Mouse (Mus musculus): ENCODE measurements around the gene Gm42688.

Gene Gm42688

GRCm38 (mm10) chr6:83101316-83101687, at the start of gene Gm42688, which contains the start of gene Ccdc142:
Gene Gm42688 (plus strand): TSS chr6:83101617.
Gene Ccdc142 (plus strand): TSS chr6:83101601.
- DNase-seq (ENCODE audit: low read depth, low spot score): no peak

DNA sequence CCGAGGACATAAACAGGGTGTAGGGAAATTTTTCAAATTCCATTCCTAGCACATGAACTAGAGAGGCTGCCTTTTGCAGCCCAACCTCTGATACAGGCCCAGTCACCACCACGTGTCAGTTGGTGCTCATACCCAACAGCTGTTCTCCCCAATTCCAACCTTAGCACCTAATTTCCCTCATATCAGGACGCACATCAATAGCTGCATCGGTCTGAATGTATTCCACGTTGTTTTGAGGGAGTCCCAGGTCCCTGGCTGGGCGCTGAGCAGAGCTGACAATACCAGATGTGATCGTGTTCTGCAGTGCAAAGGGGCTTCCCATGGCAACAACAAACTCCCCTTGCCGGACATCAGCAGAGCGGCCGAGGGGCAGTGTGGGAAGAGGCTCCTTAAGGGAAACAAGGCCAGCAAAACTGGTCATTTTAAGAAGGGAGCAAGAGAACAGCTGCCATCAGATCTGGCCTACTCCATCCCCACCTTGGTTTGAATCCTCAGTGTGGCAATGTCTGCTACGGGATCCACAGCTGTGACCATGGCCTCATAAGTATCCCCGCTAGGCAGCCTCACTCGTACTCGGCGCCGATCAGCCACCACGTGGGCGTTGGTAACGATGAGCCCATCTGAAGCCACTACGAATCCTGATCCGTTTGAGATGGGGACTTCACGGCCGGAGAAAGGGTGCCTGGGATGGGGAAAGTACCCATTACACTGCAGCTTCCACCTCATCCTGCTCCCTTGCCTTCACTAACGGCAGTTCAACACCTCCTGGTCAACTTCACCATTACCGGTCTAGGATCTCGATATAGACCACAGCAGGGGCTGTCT, 48.1 kb upstream of the Gm42688 start:
- DNase-seq (ENCODE audit: low read depth, low spot score): no peak

DNA sequence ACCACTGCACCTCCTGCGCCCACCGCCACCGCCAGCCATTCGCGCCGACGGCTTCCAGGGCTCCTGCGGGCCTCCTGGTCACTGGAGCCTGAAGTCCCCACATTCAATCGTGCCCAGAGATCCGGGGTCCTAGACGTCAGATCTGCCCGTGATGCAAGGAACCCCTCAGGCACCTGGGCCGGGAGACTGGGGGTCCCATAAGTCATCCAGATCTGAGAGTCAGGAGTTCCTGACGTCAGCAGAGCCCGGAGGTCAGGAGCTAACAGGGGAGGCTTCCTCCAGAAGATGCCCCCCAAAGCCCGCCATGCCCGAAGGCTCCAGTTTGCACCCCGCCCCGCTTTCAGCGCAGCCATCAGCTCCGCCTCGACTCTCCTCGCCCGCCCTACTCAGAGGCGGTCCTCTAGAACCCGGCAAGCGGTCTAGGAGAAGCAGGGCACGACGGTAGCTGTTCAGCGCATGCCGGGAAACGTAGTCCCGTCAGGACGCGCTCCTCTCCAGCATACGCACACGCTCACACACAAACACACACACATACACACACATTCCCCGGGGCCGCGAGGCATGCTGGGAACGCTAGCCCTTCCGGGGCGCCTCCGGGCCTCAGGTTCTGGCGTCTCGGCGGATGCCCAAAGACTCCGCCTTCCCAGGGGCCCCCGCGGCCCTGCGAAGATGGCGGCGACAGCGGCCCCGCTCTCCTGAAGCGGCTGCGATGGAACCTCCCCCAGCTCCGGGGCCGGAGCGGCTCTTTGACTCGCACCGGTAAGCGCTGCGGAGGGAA, 47.2 kb upstream of the Gm42688 start, which contains the start of gene Aup1:
Gene Aup1, plus strand, starts transcription at position 448 of the 778 bp plus-strand sequence.
- DNase-seq (ENCODE audit: low read depth, low spot score): peak; percentile 94

- DNase-seq (ENCODE audit: low read depth, low spot score): no peak
These were observed 46.5 kb upstream of the Gm42688 start, which contains the start of gene Htra2 for GRCm38 (mm10) chr6:83054871-83055431. Gene Htra2 (minus strand): TSS chr6:83055273.

GRCm38 (mm10) chr6:83057790-83058189, 43.6 kb upstream of the Gm42688 start, which contains the start of gene Dqx1:
Gene Dqx1 (plus strand): TSS chr6:83057844.
- no peak for DNase-seq (ENCODE audit: low read depth, low spot score)

DNA sequence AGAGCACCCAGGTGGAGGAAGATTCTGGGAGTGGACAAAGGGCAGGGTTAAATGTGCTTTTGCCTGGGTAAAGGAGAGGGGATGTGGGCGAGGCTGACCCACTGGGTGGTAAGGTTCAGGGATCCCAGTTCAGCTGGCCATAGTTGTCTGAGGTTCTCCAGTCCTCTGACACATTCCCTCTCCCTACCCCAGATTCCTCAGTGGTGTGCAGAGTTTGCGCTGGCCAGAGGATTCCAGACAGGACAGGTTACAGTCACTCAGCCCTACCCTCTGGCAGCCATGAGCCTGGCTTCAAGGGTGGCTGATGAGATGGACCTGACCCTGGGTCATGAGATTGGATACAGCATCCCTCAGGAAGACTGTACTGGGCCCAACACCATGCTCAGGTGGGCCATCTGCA, 42.7 kb upstream of the Gm42688 start:
- DNase-seq (ENCODE audit: low read depth, low spot score): no peak

GRCm38 (mm10) chr6:83065995-83066394, 35.4 kb upstream of the Gm42688 start:
- DNase-seq (ENCODE audit: low read depth, low spot score): no peak

DNA sequence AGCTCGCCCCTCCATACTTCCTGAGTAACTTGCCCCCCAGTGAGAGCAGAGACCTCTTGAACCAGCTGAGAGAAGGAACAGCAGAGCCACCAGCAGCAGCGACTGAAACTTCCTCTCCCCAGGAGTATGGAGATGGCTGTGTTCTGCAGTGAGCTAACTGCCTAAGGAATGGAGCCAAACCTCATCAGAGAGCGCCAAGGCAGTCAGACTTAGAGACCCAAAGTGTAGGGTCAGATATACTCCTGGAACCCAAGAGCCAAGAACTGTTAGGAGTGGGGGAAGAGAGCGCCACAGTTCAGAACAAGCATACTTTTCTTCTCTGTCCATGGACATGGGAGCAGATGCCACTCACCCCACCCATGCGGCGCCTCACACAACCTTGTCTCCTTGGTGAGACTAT, 35.0 kb upstream of the Gm42688 start:
- DNase-seq (ENCODE audit: low read depth, low spot score): no peak

- DNase-seq (ENCODE audit: low read depth, low spot score): no peak
These were observed 33.2 kb upstream of the Gm42688 start for GRCm38 (mm10) chr6:83068221-83068620.

- DNase-seq (ENCODE audit: low read depth, low spot score): no peak
These were observed 32.5 kb upstream of the Gm42688 start for GRCm38 (mm10) chr6:83068706-83069487.

GRCm38 (mm10) chr6:83069488-83070246, 31.8 kb upstream of the Gm42688 start:
- no peak for DNase-seq (ENCODE audit: low read depth, low spot score)

DNA sequence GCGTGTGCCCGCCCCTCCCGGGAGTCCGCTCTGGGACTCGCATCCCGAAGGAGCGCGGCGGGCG, 31.3 kb upstream of the Gm42688 start, which contains the start of gene Tlx2:
Gene Tlx2, minus strand, starts transcription at position 47 of the 64 bp plus-strand sequence.
- no peak for DNase-seq (ENCODE audit: low read depth, low spot score)

- no peak for DNase-seq (ENCODE audit: low read depth, low spot score)
These were observed 30.9 kb upstream of the Gm42688 start for GRCm38 (mm10) chr6:83070311-83071219.

DNA sequence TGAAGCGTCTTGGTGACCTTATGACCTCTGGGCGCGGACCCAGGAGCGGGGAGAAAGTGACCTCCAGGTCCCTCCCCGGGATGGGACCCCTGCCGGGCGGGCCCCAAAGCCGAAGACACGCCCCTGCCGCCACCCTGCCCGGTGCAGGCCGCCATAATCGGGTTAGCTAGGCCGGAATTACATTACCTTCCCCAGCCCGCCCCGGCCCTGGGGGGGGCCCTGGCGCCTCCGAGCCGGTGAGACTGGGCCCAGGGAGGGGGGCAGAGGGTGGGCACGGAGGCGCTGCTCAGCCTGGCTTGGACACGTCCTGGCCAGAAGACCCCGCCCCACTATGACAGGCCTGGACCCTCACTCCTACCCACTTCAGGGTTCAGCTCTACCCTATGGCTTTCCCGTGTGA, 30.2 kb upstream of the Gm42688 start:
- no peak for DNase-seq (ENCODE audit: low read depth, low spot score)

GRCm38 (mm10) chr6:83074979-83075378, 26.4 kb upstream of the Gm42688 start:
- no peak for DNase-seq (ENCODE audit: low read depth, low spot score)

DNA sequence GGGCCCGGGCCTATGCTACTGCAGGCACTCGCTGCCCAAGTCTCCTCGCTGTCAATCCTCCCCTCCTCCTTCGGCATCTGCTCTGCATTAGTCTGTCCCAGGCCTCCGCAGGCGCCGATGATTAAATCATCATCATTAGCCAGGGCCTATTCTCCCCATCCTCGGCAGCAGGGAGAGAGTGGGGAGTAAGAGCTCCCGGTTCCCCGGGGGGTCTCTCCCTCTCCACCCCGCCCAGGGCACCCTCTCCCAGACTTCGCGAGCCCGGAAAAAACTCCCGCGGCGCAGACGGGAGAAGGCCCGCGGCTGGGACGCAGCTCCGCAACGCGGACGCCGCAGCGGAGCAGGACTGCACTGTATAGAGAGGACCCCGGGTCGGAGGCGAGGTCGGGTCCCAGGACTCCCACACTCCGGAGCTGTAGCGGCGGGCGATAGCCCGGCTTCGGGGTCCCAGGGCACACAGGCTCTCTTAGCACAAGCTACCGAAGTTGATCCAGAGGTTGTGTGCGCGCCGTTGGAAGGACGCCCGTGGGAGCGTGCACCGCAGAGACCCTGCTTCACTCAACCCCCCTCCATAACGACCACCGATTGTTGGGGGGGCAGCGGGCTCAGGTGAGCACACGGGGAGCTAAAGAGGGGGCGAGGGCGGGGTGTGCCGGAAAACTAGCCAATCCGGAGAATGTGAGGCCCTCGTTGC, 23.6 kb upstream of the Gm42688 start, which contains the start of gene Pcgf1:
Gene Pcgf1, plus strand, starts transcription at position 240 of the 694 bp plus-strand sequence.
- DNase-seq (ENCODE audit: low read depth, low spot score): no peak

DNA sequence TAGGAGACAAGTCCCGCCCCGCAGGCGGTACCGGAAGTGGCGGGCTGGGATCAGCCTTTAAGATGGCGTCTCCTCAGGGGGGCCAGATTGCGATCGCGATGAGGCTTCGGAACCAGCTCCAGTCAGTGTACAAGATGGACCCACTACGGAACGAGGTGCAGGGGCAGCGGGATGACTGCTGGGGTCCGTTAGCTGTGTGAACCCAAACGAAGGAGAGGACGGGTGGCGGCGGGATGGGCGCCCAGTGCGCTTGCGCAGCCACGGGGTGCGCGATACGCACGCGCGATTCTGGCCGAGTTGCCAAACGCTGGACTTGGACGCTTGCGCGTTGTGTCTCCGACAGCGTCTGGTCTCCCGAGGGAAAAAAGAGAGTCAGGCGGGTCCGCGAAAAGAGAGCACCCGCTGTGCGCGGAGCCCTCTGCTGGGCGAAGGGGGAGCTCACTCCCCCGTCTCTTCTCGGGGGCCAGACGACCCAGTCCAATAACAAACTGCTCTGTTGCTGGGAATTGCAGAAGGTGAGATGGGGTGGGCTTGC, 23.0 kb upstream of the Gm42688 start:
- peak; percentile 93 for DNase-seq (ENCODE audit: low read depth, low spot score)

- DNase-seq (ENCODE audit: low read depth, low spot score): no peak
These were observed 21.2 kb upstream of the Gm42688 start for GRCm38 (mm10) chr6:83080210-83080609.

GRCm38 (mm10) chr6:83083497-83083896, 17.9 kb upstream of the Gm42688 start:
- no peak for DNase-seq (ENCODE audit: low read depth, low spot score)

Measured in WW6 (cell line).